Mouse (Mus musculus): ENCODE data around the gene Dhcr7. TPM values are rescaled to one million over a fixed set of nuclear protein-coding genes. Genes with fewer than 3 reads are reported as not detected.
A peak's percentile ranks its signal among the peaks of the same experiment; 100 is the strongest.

Dhcr7 gene
- polyA plus RNA-seq, 1 experiment: 27.8 TPM

DNA sequence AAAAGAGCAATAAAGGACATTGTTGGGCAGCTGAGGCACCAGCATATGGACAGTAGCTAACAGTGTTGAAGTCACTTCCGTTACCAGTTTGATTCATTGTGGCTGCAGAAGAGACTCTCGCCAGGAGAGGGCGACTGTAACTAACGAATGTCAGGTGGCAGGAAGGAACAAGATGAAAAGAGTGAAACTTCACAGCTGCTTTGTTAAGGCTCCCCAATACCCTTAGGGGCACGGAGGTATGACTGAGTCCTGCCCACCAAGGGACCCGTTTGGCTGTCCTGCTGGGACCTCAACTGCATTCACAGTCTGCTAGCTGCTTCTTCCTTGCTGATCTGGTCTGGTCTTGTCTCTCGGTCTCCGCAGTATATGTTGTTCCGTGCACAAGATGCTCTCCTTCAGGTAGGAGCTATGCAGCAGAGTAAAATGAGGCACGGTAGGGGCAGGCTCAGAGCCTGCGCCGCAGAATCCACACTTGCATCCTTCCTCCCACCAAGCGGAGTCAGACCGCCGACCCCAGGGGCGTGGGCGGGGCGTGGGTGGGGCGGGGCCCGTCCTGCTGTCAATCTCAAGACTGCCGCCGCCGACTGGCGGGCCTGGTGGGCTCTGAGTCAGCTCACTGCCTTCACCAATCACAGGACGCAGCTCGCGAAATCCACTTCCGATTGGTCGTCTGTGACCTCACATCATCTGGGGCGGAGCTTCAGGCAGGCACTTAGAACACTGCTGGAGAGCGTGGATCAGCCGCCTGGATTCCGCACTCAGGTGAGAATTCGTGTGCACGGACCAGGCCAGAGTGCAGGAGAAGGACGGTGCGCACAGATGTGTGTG lies 6.8 kb downstream of the Dhcr7 start:
- Histone ChIP-seq H3K27me3 (ENCODE audit: control insufficient read depth, insufficient read depth, insufficient read length) (no peaks in the 10 kb centered on the region), H3K4me3 (ENCODE audit: insufficient read depth, poor library complexity, severe bottlenecking) (peak overlapping the region; percentile 41), H3K79me3 (ENCODE audit: low read depth) (peaks cover 5% of the 10 kb centered on the region), H3K79me2 (ENCODE audit: control insufficient read depth, insufficient read depth) (peaks cover 27% of the 10 kb centered on the region), H3K36me3 (ENCODE audit: control insufficient read depth, insufficient read depth) (no peaks in the 10 kb centered on the region), H3ac (ENCODE audit: control insufficient read depth, insufficient read length, low read depth) (peak overlapping the region; percentile 68)
- TF ChIP-seq CTCF (IDR thresholded peaks at IDR 0.05; ENCODE audit: control insufficient read depth, insufficient read depth, insufficient read length) (peak; percentile 63), MYOG (IDR thresholded peaks at IDR 0.05; ENCODE audit: control insufficient read depth, extremely low read depth, insufficient read length) (no peak), FOSL1 (IDR thresholded peaks at IDR 0.05; ENCODE audit: insufficient read depth, low read length, poor library complexity, severe bottlenecking) (no peak), MYOD1 (IDR thresholded peaks at IDR 0.05; ENCODE audit: control insufficient read depth, insufficient read length, low read depth) (peak; percentile 40), MAX (IDR thresholded peaks at IDR 0.05) (peak; percentile 56), USF1 (IDR thresholded peaks at IDR 0.05; ENCODE audit: low read depth) (peak; percentile 8), CEBPB (IDR thresholded peaks at IDR 0.05; ENCODE audit: low read depth) (no peak)

DNA sequence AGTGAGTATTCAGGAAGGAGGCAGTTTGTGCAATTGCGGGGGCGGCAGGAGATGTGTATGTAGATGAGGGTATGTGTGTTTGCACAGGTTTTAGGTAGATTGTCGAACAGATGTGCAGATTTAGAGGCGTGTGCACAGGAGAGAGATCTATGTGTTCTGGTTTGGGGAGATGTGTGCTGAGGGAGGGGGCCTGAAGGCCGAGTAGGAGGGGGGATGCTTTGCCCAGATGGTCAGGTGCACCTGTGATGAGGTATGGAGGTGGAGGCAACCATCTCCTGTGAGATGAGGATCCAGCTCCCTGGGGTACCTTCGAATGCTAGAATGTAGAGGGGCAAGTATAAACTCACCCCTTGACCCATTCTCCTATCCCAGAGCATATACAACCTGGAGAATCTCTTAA lies 7.5 kb downstream of the Dhcr7 start:
- no peak for TF ChIP-seq MYOG (IDR thresholded peaks at IDR 0.05; ENCODE audit: control insufficient read depth, extremely low read depth, insufficient read length)
- TF ChIP-seq CTCF (IDR thresholded peaks at IDR 0.05; ENCODE audit: control insufficient read depth, insufficient read depth, insufficient read length): no peak
- Histone ChIP-seq H3ac (ENCODE audit: control insufficient read depth, insufficient read length, low read depth) (peak overlapping the region; percentile 61), H3K36me3 (ENCODE audit: control insufficient read depth, insufficient read depth) (no peaks in the 10 kb centered on the region), H3K79me3 (ENCODE audit: low read depth) (peaks cover 8% of the 10 kb centered on the region), H3K79me2 (ENCODE audit: control insufficient read depth, insufficient read depth) (peaks cover 27% of the 10 kb centered on the region), H3K4me3 (ENCODE audit: insufficient read depth, poor library complexity, severe bottlenecking) (peak overlapping the region; percentile 41), H3K27me3 (ENCODE audit: control insufficient read depth, insufficient read depth, insufficient read length) (no peaks in the 10 kb centered on the region)

DNA sequence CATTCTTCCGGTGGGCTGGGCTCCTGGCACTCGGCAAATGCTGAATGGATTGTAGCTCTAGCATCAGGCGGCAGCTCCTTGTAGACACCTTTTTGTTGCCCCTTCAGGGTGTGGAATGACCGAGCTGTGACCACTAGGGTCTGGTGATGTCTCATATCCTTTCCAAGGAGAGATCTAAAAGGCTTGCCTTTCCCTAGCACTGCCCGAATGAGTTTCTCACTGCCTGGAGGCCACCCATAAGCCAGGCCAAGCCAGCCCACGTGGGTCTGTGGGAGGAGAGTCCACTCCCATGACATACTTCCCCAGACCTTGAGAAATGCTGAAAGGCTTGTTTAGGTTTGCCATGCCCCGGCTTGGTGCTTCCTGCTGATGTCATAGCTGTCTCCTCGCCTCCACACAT lies 9.3 kb downstream of the Dhcr7 start:
- Histone ChIP-seq H3K79me2 (ENCODE audit: control insufficient read depth, insufficient read depth) (peaks cover 27% of the 10 kb centered on the region), H3K79me3 (ENCODE audit: low read depth) (peaks cover 8% of the 10 kb centered on the region), H3K27me3 (ENCODE audit: control insufficient read depth, insufficient read depth, insufficient read length) (no peaks in the 10 kb centered on the region), H3K4me3 (ENCODE audit: insufficient read depth, poor library complexity, severe bottlenecking) (no peak overlapping the region), H3K36me3 (ENCODE audit: control insufficient read depth, insufficient read depth) (peaks cover 8% of the 10 kb centered on the region), H3ac (ENCODE audit: control insufficient read depth, insufficient read length, low read depth) (no peak overlapping the region)
- TF ChIP-seq CTCF (IDR thresholded peaks at IDR 0.05; ENCODE audit: control insufficient read depth, insufficient read depth, insufficient read length): no peak
- TF ChIP-seq CEBPB (IDR thresholded peaks at IDR 0.05; ENCODE audit: low read depth): no peak
- peak; percentile 8 for TF ChIP-seq USF1 (IDR thresholded peaks at IDR 0.05; ENCODE audit: low read depth)
- TF ChIP-seq MYOD1 (IDR thresholded peaks at IDR 0.05; ENCODE audit: control insufficient read depth, insufficient read length, low read depth): no peak
- no peak for TF ChIP-seq MYOG (IDR thresholded peaks at IDR 0.05; ENCODE audit: control insufficient read depth, extremely low read depth, insufficient read length)

DNA sequence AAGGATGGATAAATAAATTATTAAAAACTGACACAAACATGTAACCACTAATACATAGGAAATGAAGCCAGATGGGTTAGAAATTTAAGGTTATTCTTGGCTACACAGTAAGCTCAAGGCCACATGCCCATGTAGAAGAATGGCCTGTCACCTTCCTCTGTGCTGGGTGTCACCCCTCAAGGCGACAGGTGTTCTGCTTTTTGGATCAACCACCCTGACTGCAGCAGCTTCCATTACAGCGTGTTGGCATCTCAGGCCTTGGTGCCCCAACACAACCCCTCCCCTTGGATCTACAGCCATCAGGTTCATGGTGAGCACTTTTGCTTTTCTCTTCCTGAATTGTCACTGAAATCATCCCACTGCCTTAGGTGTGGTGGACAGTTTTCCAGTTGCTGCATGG lies 9.7 kb downstream of the Dhcr7 start:
- Histone ChIP-seq H3K27me3 (ENCODE audit: control insufficient read depth, insufficient read depth, insufficient read length) (no peaks in the 10 kb centered on the region), H3K79me3 (ENCODE audit: low read depth) (peaks cover 8% of the 10 kb centered on the region), H3K4me3 (ENCODE audit: insufficient read depth, poor library complexity, severe bottlenecking) (no peak overlapping the region), H3K79me2 (ENCODE audit: control insufficient read depth, insufficient read depth) (peaks cover 27% of the 10 kb centered on the region), H3K36me3 (ENCODE audit: control insufficient read depth, insufficient read depth) (peaks cover 12% of the 10 kb centered on the region), H3ac (ENCODE audit: control insufficient read depth, insufficient read length, low read depth) (no peak overlapping the region)
- no peak for TF ChIP-seq MYOG (IDR thresholded peaks at IDR 0.05; ENCODE audit: control insufficient read depth, extremely low read depth, insufficient read length)
- no peak for TF ChIP-seq USF1 (IDR thresholded peaks at IDR 0.05; ENCODE audit: low read depth)

DNA sequence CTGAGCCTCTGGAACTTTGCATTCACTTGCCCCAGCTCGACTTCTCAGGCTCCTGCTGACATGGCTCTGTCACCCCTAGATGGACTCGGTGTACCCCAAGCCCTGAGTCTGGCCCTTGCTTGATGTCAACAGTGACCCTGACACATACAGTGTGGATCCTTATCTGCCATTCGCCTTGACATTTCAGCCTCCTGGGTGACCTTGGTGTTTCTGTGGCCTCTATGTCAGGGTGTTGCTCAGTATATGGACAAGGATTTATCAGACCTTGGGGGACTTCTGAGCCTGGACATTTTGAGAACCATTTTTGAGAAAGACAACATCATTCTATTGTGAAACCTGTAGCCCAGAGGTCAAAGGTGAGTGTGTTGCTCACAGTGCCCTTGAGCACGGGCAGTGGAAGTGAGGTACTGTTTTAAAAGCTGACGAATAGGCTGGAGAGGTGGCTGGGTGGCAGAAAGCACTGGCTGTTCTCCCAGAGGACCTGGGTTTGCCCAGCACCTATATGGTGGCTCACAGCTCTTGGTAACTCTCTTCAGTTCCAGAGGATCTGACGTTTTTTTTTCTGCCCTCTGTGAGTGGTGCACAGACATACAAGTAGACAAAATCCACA lies 10.7 kb downstream of the Dhcr7 start:
- Histone ChIP-seq H3K36me3 (ENCODE audit: control insufficient read depth, insufficient read depth) (peaks cover 22% of the 10 kb centered on the region), H3K79me2 (ENCODE audit: control insufficient read depth, insufficient read depth) (peaks cover 27% of the 10 kb centered on the region), H3K4me3 (ENCODE audit: insufficient read depth, poor library complexity, severe bottlenecking) (no peak overlapping the region), H3K79me3 (ENCODE audit: low read depth) (peaks cover 8% of the 10 kb centered on the region), H3ac (ENCODE audit: control insufficient read depth, insufficient read length, low read depth) (no peak overlapping the region), H3K27me3 (ENCODE audit: control insufficient read depth, insufficient read depth, insufficient read length) (no peaks in the 10 kb centered on the region)
- no peak for TF ChIP-seq MAX (IDR thresholded peaks at IDR 0.05)
- no peak for TF ChIP-seq FOSL1 (IDR thresholded peaks at IDR 0.05; ENCODE audit: insufficient read depth, low read length, poor library complexity, severe bottlenecking)
- TF ChIP-seq CTCF (IDR thresholded peaks at IDR 0.05; ENCODE audit: control insufficient read depth, insufficient read depth, insufficient read length): no peak
- TF ChIP-seq CEBPB (IDR thresholded peaks at IDR 0.05; ENCODE audit: low read depth): no peak
- TF ChIP-seq MYOG (IDR thresholded peaks at IDR 0.05; ENCODE audit: control insufficient read depth, extremely low read depth, insufficient read length): no peak
- no peak for TF ChIP-seq USF1 (IDR thresholded peaks at IDR 0.05; ENCODE audit: low read depth)
- no peak for TF ChIP-seq MYOD1 (IDR thresholded peaks at IDR 0.05; ENCODE audit: control insufficient read depth, insufficient read length, low read depth)

DNA sequence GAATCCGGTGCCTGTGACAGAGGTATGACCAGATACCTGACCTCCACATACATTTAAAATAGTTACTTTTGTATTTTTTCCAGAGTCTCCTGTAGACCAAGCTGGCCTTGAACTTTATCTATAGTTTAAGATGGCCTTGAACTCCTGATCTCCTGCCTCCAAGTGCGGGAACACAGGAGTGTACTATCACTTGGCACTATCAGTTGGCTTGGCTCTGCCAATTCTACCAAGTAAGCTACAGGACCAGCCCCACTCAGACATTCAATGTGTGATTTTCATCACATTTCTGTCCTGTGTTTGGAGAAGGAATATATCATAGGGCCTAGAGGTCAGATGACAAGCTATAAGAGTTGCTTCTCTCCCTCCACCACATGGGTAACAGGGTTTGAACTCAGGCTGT lies 11.4 kb downstream of the Dhcr7 start:
- TF ChIP-seq MYOG (IDR thresholded peaks at IDR 0.05; ENCODE audit: control insufficient read depth, extremely low read depth, insufficient read length) (no peak), CTCF (IDR thresholded peaks at IDR 0.05; ENCODE audit: control insufficient read depth, insufficient read depth, insufficient read length) (no peak), FOSL1 (IDR thresholded peaks at IDR 0.05; ENCODE audit: insufficient read depth, low read length, poor library complexity, severe bottlenecking) (no peak), USF1 (IDR thresholded peaks at IDR 0.05; ENCODE audit: low read depth) (no peak), CEBPB (IDR thresholded peaks at IDR 0.05; ENCODE audit: low read depth) (no peak), MAX (IDR thresholded peaks at IDR 0.05) (no peak), MYOD1 (IDR thresholded peaks at IDR 0.05; ENCODE audit: control insufficient read depth, insufficient read length, low read depth) (no peak)
- H3K36me3 ChIP-seq (ENCODE audit: control insufficient read depth, insufficient read depth): peaks cover 25% of the 10 kb centered on the region

More for the DNA sequence above, 11.4 kb downstream of the Dhcr7 start:
- Histone ChIP-seq H3K4me3 (ENCODE audit: insufficient read depth, poor library complexity, severe bottlenecking) (no peak overlapping the region), H3K27me3 (ENCODE audit: control insufficient read depth, insufficient read depth, insufficient read length) (no peaks in the 10 kb centered on the region), H3ac (ENCODE audit: control insufficient read depth, insufficient read length, low read depth) (no peak overlapping the region), H3K79me3 (ENCODE audit: low read depth) (peaks cover 8% of the 10 kb centered on the region), H3K79me2 (ENCODE audit: control insufficient read depth, insufficient read depth) (peaks cover 27% of the 10 kb centered on the region)

Measured in C2C12 (cell line).